Comparison of ENCODE assay signal across 8 mouse cellular contexts in the genomic region with DNA sequence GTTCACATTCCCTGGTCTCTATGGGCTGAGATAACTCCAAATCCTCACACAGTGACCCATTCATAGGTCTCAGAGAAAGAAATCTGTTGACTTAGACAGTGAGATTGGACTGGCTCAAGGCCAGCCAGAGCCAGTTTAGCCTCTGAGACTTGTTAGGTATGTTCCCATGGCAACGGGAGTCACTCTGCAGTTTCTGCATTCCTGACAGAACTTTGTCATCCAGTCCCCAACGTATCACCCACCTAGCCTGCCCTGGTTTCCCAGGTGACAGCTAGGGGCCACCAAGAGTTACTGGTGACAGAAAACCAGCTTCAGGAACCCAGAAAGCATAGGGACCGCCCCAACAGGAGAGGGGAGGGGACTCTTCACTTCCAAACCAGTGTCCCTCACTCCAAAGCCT. TPM values are rescaled to one million over a fixed set of nuclear protein-coding genes. Genes with fewer than 3 reads are reported as not detected.
DNase-seq lines count a peak whose midpoint lies in the region; ATAC-seq and TF ChIP-seq lines count a peak whose summit lies in the region.
"Had no signal": no experiment of that assay in that cellular context is flagged by ENCODE, and none has a peak within 500 bp of the region (broad histone marks: within the 10 kb centered on the region; RNA-seq: fewer than 3 reads in every experiment).

No protein-coding gene starts in this region.

- no peak overlapping the region for H3K4me3 ChIP-seq in lung, embryonic 15.5 days
- H3K4me3 ChIP-seq in midbrain, postnatal 0 days (ENCODE audit: low read depth, low read length) = no peak overlapping the region

- H3K27me3 ChIP-seq in lung, embryonic 15.5 days = no peaks in the 10 kb centered on the region
- no peaks in the 10 kb centered on the region for H3K27me3 ChIP-seq in midbrain, postnatal 0 days (ENCODE audit: insufficient read depth, low read length)

- TF ChIP-seq POLR2A in brain, embryonic 14.5 days (IDR thresholded peaks at IDR 0.05; ENCODE audit: borderline replicate concordance, extremely low read depth, insufficient read depth, insufficient read length, poor library complexity, severe bottlenecking) = no peak

- WGBS in lung, embryonic 15.5 days = 24% methylated on average over 3 of the region's 3 CpGs
- WGBS in midbrain, postnatal 0 days = 58% methylated on average over 3 of the region's 3 CpGs

- no peak overlapping the region for H3K4me2 ChIP-seq in lung, embryonic 15.5 days
- no peak overlapping the region for H3K4me2 ChIP-seq in midbrain, postnatal 0 days (ENCODE audit: low read depth, low read length, poor library complexity, severe bottlenecking)

- no peak for DNase-seq in lung, postnatal 4 days
- DNase-seq in brain, embryonic 14.5 days (ENCODE audit: low read depth) = peak; percentile 67
- DNase-seq in kidney, adult 18-20 months = peak; percentile 52
- peak; percentile 76 for DNase-seq in midbrain, postnatal 0 days (ENCODE audit: low spot score)
- DNase-seq in c-Kit-positive CD71-positive TER-119-positive erythroid progenitor cells, embryonic 14.5 days (ENCODE audit: low spot score) = no peak
- no peak for DNase-seq in thymus, postnatal 4 days

- H3K27ac ChIP-seq in lung, embryonic 15.5 days = peak overlapping the region; percentile 80
- H3K27ac ChIP-seq in midbrain, postnatal 0 days (ENCODE audit: low read depth, low read length) = no peak overlapping the region
- H3K27ac ChIP-seq: macrophage had no signal

- no peak for ATAC-seq in lung, embryonic 15.5 days (ENCODE audit: borderline replicate concordance, extremely low read depth, low FRiP score, low TSS enrichment)
- peak; percentile 23; the same call in 1 of the 2 replicates for ATAC-seq in midbrain, postnatal 0 days (ENCODE audit: low FRiP score)

- peaks cover 41% of the 10 kb centered on the region for H3K4me1 ChIP-seq in lung, embryonic 15.5 days
- H3K4me1 ChIP-seq in midbrain, postnatal 0 days (ENCODE audit: insufficient read depth, low read length) = no peaks in the 10 kb centered on the region; the same call in 1 of the 2 replicates

- H3K9ac ChIP-seq in lung, embryonic 15.5 days = no peak overlapping the region
- no peak overlapping the region for H3K9ac ChIP-seq in midbrain, postnatal 0 days (replicated peaks; ENCODE audit: low read length, poor library complexity, severe bottlenecking)

- no peak for TF ChIP-seq CTCF in brain, embryonic 14.5 days (IDR thresholded peaks at IDR 0.05; ENCODE audit: borderline replicate concordance, extremely low read depth, insufficient read depth, insufficient read length)
- no peak for TF ChIP-seq CTCF in midbrain, postnatal 0 days (IDR thresholded peaks at IDR 0.05)

- no peaks in the 10 kb centered on the region for H3K36me3 ChIP-seq in lung, embryonic 15.5 days
- no peaks in the 10 kb centered on the region for H3K36me3 ChIP-seq in midbrain, postnatal 0 days (ENCODE audit: insufficient read depth, low read length)

- H3K9me3 ChIP-seq in lung, embryonic 15.5 days = no peaks in the 10 kb centered on the region
- no peaks in the 10 kb centered on the region for H3K9me3 ChIP-seq in midbrain, postnatal 0 days (ENCODE audit: low read length)

RNA-seq across cellular contexts. Expression of gene Krt8, which starts 9.4 kb away (rescaled TPM):
- polyA plus RNA-seq in lung, embryonic 15.5 days (2015; fragmentation: Nextera tagmentation; extraction: Ambion mirVana) = 307 and 345 TPM in 2 replicates
- polyA plus RNA-seq in brain, embryonic 14.5 days (2012; rRNA removed) = 2.0 and 3.7 TPM in 2 replicates
- 0.61 and 1.6 TPM in 2 replicates for total RNA-seq in midbrain, postnatal 0 days (2014; rRNA removed)
- 0.60 and 0.63 TPM in 2 replicates for polyA plus RNA-seq in midbrain, postnatal 0 days (2015; fragmentation: Nextera tagmentation; extraction: Ambion mirVana)
- polyA plus RNA-seq: macrophage had no signal

RNA-seq across cellular contexts. Expression of gene Krt18, which starts 14.3 kb away (rescaled TPM):
- polyA plus RNA-seq in lung, embryonic 15.5 days (2015; fragmentation: Nextera tagmentation; extraction: Ambion mirVana) = 221 and 264 TPM in 2 replicates
- polyA plus RNA-seq in brain, embryonic 14.5 days (2012; rRNA removed) = 1.9 and 3.9 TPM in 2 replicates
- 0.99 and 1.7 TPM in 2 replicates for total RNA-seq in midbrain, postnatal 0 days (2014; rRNA removed)
- polyA plus RNA-seq in midbrain, postnatal 0 days (2015; fragmentation: Nextera tagmentation; extraction: Ambion mirVana) = 1.8 and 2.1 TPM in 2 replicates
- polyA plus RNA-seq: macrophage had no signal

RNA-seq across cellular contexts. Expression of gene Krt78, which starts 59.6 kb away (rescaled TPM):
- 0.22 TPM in 1 of 2 replicates, not detected in the other for polyA plus RNA-seq in lung, embryonic 15.5 days (2015; fragmentation: Nextera tagmentation; extraction: Ambion mirVana)
- 0.03 TPM in 1 of 2 replicates, not detected in the other for polyA plus RNA-seq in brain, embryonic 14.5 days (2012; rRNA removed)
- total RNA-seq in midbrain, postnatal 0 days (2014; rRNA removed) = 0.49 TPM in 1 of 2 replicates, not detected in the other
- not detected in 2 replicates for polyA plus RNA-seq in midbrain, postnatal 0 days (2015; fragmentation: Nextera tagmentation; extraction: Ambion mirVana)
- polyA plus RNA-seq: macrophage had no signal

RNA-seq across cellular contexts. Expression of gene Eif4b, which starts 59.9 kb away (rescaled TPM):
- polyA plus RNA-seq in lung, embryonic 15.5 days (2015; fragmentation: Nextera tagmentation; extraction: Ambion mirVana) = 118 and 121 TPM in 2 replicates
- polyA plus RNA-seq in brain, embryonic 14.5 days (2012; rRNA removed) = 123 and 173 TPM in 2 replicates
- total RNA-seq in midbrain, postnatal 0 days (2014; rRNA removed) = 161 and 169 TPM in 2 replicates
- 65.8 and 68.2 TPM in 2 replicates for polyA plus RNA-seq in midbrain, postnatal 0 days (2015; fragmentation: Nextera tagmentation; extraction: Ambion mirVana)

Comparison
In these comparisons a context has a peak if more than half of its experiments do, and no peak if none do; other contexts are left out.
1. DNase-seq: peak in brain, embryonic 14.5 days (single experiment), kidney, adult 18-20 months (single experiment) and midbrain, postnatal 0 days (single experiment); none in lung, postnatal 4 days (0 of 2), c-Kit-positive CD71-positive TER-119-positive erythroid progenitor cells, embryonic 14.5 days (single experiment) and thymus, postnatal 4 days (single experiment).
2. RNA of gene Krt8, which starts 9.4 kb away (polyA plus RNA-seq): 307 to 345 TPM in lung, embryonic 15.5 days; 2.0 to 3.7 TPM in brain, embryonic 14.5 days and 0.60 to 0.63 TPM in midbrain, postnatal 0 days; every median in the first group is over 10 times any median in the second.
3. RNA of gene Krt18, which starts 14.3 kb away (polyA plus RNA-seq): 221 to 264 TPM in lung, embryonic 15.5 days; 1.9 to 3.9 TPM in brain, embryonic 14.5 days and 1.8 to 2.1 TPM in midbrain, postnatal 0 days; every median in the first group is over 10 times any median in the second.